Mouse (Mus musculus) stomach, postnatal 0 days (tissue): ENCODE measurements around the gene Prr22.

ENCODE experiments used
- CTCF ChIP-seq: IDR thresholded peaks from 2 replicates; pipeline ENCODE4 v1.5.1; 2016; ENCODE audit warnings: antibody characterized with exemption, low read depth, mild to moderate bottlenecking, moderate library complexity
- EP300 ChIP-seq: optimal IDR thresholded peaks from 2 replicates; pipeline ENCODE3; 2016; ENCODE audit warnings: antibody characterized with exemption

DNA sequence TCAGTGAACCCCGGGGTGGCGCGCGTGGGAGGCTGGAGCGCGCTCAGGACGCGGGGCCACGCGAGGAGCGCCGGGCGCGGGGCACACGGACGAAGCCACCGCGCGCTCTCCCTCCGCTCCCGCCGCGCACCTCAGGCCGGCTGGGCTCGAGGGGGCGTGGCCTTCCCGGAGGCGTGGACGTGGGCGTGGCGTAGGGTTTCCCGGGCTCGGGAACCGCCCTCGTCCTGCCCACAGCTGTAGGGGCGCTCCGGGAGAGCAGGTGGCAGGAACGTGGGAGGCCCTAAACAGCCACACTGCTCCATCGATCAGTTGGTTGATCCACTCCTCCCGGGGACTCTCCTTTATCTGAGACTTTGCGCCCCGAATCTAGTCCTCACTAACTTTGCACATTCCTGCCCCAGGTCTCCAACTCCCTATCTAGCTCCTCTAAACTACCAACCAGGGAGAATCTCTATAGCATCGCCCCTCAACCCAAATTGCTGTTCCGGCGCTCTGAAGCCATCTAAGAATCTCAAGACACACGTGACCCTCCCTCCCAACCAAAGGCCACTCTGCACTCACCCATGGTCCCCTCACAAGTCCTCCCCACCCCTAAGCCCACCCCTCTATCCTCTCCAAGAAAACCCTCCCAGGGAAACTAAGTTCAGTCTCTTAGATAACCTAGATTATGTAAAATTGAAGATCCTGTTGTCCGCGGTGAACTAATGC lies 12.5 kb upstream of the Prr22 start, which contains the start of gene Nrtn:
- no peak for TF ChIP-seq CTCF
- no peak for TF ChIP-seq EP300
